21 mouse cellular contexts compared by ENCODE assay signal in genomic region chr12:117562085-117562484, GRCm38 (mm10).
"Had no signal": no experiment of that assay in that cellular context is flagged by ENCODE, and none has a peak within 500 bp of the region (broad histone marks: within the 10 kb centered on the region; RNA-seq: fewer than 3 reads in every experiment).

No protein-coding gene starts in this region.

- H3K4me3 ChIP-seq: left cerebral cortex, adult 2 months; limb, embryonic 12.5 days; limb, embryonic 15.5 days; liver, embryonic 13.5 days; midbrain, embryonic 15.5 days; myocyte had no signal

- H3K9me3 ChIP-seq: limb, embryonic 15.5 days; liver, embryonic 13.5 days; midbrain, embryonic 15.5 days had no signal

- H3K4me2 ChIP-seq: limb, embryonic 12.5 days; limb, embryonic 15.5 days; liver, embryonic 13.5 days; midbrain, embryonic 11.5 days; midbrain, embryonic 15.5 days had no signal

- DNase-seq: kidney, adult 2 months; kidney, postnatal 10 days; kidney, postnatal 36 days; layer of hippocampus, postnatal 36 days; left cerebral cortex, postnatal 4 days; liver, embryonic 13.5 days; lung, adult 2 months; lung, postnatal 14 days; right cerebral cortex, adult 18-20 months; right cerebral cortex, postnatal 14 days; right cerebral cortex, postnatal 4 days; thymus, adult 18-20 months; thymus, postnatal 36 days had no signal

- H3K27me3 ChIP-seq: limb, embryonic 12.5 days; limb, embryonic 15.5 days; midbrain, embryonic 15.5 days had no signal

- ATAC-seq: intestine, embryonic 16.5 days; midbrain, embryonic 15.5 days had no signal

- H3K27ac ChIP-seq: limb, embryonic 12.5 days; limb, embryonic 15.5 days; liver, embryonic 13.5 days; midbrain, embryonic 15.5 days; stomach, postnatal 0 days had no signal

- H3K9ac ChIP-seq: limb, embryonic 12.5 days; limb, embryonic 15.5 days; liver, embryonic 13.5 days; midbrain, embryonic 15.5 days had no signal

- H3K36me3 ChIP-seq: limb, embryonic 12.5 days; limb, embryonic 15.5 days; liver, embryonic 13.5 days; midbrain, embryonic 15.5 days had no signal

- H3K4me1 ChIP-seq: limb, embryonic 15.5 days; liver, embryonic 13.5 days; midbrain, embryonic 15.5 days had no signal
